ENCODE assay signal across 12 mouse cellular contexts in genomic region chr14:7850913-7851312, GRCm38 (mm10). TPM values are rescaled to one million over a fixed set of nuclear protein-coding genes. Genes with fewer than 3 reads are reported as not detected.
A peak's percentile ranks its signal among the peaks of the same experiment; 100 is the strongest.
DNase-seq lines count a peak whose midpoint lies in the region; ATAC-seq and TF ChIP-seq lines count a peak whose summit lies in the region.
"Had no signal": no experiment of that assay in that cellular context is flagged by ENCODE, and none has a peak within 500 bp of the region (broad histone marks: within the 10 kb centered on the region; RNA-seq: fewer than 3 reads in every experiment).

No protein-coding gene starts in this region.

- DNase-seq in heart, postnatal 14 days, result no peak
- no peak for DNase-seq in liver, adult 2 months (ENCODE audit: extremely low read depth, low read depth, low spot score)
- no peak for DNase-seq in limb, embryonic 10.5 days (ENCODE audit: low spot score)
- DNase-seq in gastrocnemius, postnatal 25 days, result no peak
- no peak for DNase-seq in adrenal gland, postnatal 25 days
- DNase-seq: thymus, adult 2 months had no signal

- WGBS in heart, embryonic 12.5 days, result 28% methylated on average over 3 of the region's 3 CpGs
- WGBS in liver, adult 2 months, result 72% methylated on average over 3 of the region's 3 CpGs
- WGBS in liver, embryonic 12.5 days (ENCODE audit: insufficient replicate concordance), result 23% methylated on average over 3 of the region's 3 CpGs
- WGBS in limb, embryonic 10.5 days, result 49% methylated on average over 3 of the region's 3 CpGs

- peaks cover 30% of the 10 kb centered on the region; the same call in 1 of the 2 replicates for H3K79me2 ChIP-seq in liver, adult 2 months (ENCODE audit: control insufficient read depth, insufficient read depth, low read length)

- peaks cover 79% of the 10 kb centered on the region for H3K4me1 ChIP-seq in heart, embryonic 12.5 days (replicated peaks)
- peaks cover 33% of the 10 kb centered on the region for H3K4me1 ChIP-seq in liver, adult 2 months (ENCODE audit: control insufficient read depth, insufficient read depth, low read length)
- peaks cover 49% of the 10 kb centered on the region for H3K4me1 ChIP-seq in liver, embryonic 12.5 days
- H3K4me1 ChIP-seq in bone marrow macrophage, adult 2 months (ENCODE audit: control insufficient read depth, insufficient read depth, low read length), result peaks cover 30% of the 10 kb centered on the region
- H3K4me1 ChIP-seq in limb, embryonic 10.5 days, result peaks cover 75% of the 10 kb centered on the region

- H3K9me3 ChIP-seq in heart, embryonic 12.5 days (replicated peaks), result no peaks in the 10 kb centered on the region
- no peaks in the 10 kb centered on the region for H3K9me3 ChIP-seq in liver, embryonic 12.5 days (replicated peaks)
- H3K9me3 ChIP-seq in limb, embryonic 10.5 days (replicated peaks), result no peaks in the 10 kb centered on the region
- H3K9me3 ChIP-seq: megakaryocyte, embryonic 14.5 days had no signal

- peak overlapping the region; percentile 82 for H3K27ac ChIP-seq in heart, embryonic 12.5 days (ENCODE audit: poor library complexity, severe bottlenecking)
- H3K27ac ChIP-seq in liver, adult 2 months (replicated peaks; ENCODE audit: insufficient read depth, low read depth, low read length), result peak overlapping the region; percentile 63
- no peak overlapping the region for H3K27ac ChIP-seq in liver, embryonic 12.5 days
- peak overlapping the region; percentile 46; the same call in 1 of the 2 replicates for H3K27ac ChIP-seq in bone marrow macrophage, adult 2 months (ENCODE audit: insufficient read depth, low read depth, low read length)
- H3K27ac ChIP-seq in limb, embryonic 10.5 days, result peak overlapping the region; percentile 72; the same call in 1 of the 2 replicates

- ATAC-seq in heart, embryonic 12.5 days (ENCODE audit: insufficient number of reproducible peaks, low FRiP score), result no peak
- ATAC-seq in liver, embryonic 12.5 days, result no peak

- peak overlapping the region; percentile 55; the same call in 1 of the 2 replicates for H3K9ac ChIP-seq in heart, embryonic 12.5 days
- peak overlapping the region; percentile 0; the same call in 1 of the 2 replicates for H3K9ac ChIP-seq in liver, adult 2 months (ENCODE audit: low read depth, low read length)
- H3K9ac ChIP-seq in liver, embryonic 12.5 days, result no peak overlapping the region

- H3K4me3 ChIP-seq in heart, embryonic 12.5 days, result no peak overlapping the region
- H3K4me3 ChIP-seq in liver, adult 2 months (ENCODE audit: insufficient read depth, low read depth, low read length), result no peak overlapping the region
- H3K4me3 ChIP-seq in liver, embryonic 12.5 days, result no peak overlapping the region
- no peak overlapping the region for H3K4me3 ChIP-seq in bone marrow macrophage, adult 2 months (ENCODE audit: insufficient read depth, low read length)
- H3K4me3 ChIP-seq in limb, embryonic 10.5 days, result no peak overlapping the region
- H3K4me3 ChIP-seq: megakaryocyte, embryonic 14.5 days had no signal

- H3K27me3 ChIP-seq in heart, embryonic 12.5 days (replicated peaks), result no peaks in the 10 kb centered on the region
- no peaks in the 10 kb centered on the region for H3K27me3 ChIP-seq in liver, adult 2 months (ENCODE audit: control insufficient read depth, insufficient read depth, low read length)
- no peaks in the 10 kb centered on the region for H3K27me3 ChIP-seq in liver, embryonic 12.5 days (replicated peaks)
- no peaks in the 10 kb centered on the region for H3K27me3 ChIP-seq in limb, embryonic 10.5 days (ENCODE audit: low read depth, poor library complexity, severe bottlenecking)

- peak overlapping the region; percentile 53; the same call in 1 of the 2 replicates for H3K4me2 ChIP-seq in heart, embryonic 12.5 days
- H3K4me2 ChIP-seq in liver, embryonic 12.5 days, result no peak overlapping the region

- no peak for TF ChIP-seq POLR2A in liver, adult 2 months (IDR thresholded peaks at IDR 0.05; ENCODE audit: extremely low read depth, insufficient read depth, low read length)
- no peak for TF ChIP-seq POLR2A in bone marrow macrophage, adult 2 months (IDR thresholded peaks at IDR 0.05; ENCODE audit: borderline replicate concordance, low read depth, low read length)

- intact Hi-C loops in heart, postnatal 14 days (cut with DNase I), result loop anchor here (2.0 kb wide), 1 partner anchor 16 kb away; no protein-coding TSS in a partner anchor

- no peak for TF ChIP-seq CTCF in liver, adult 2 months (IDR thresholded peaks at IDR 0.05; ENCODE audit: low read depth, low read length)
- no peak for TF ChIP-seq CTCF in bone marrow macrophage, adult 2 months (IDR thresholded peaks at IDR 0.05; ENCODE audit: low read depth, low read length)

- no peaks in the 10 kb centered on the region for H3K36me3 ChIP-seq in heart, embryonic 12.5 days
- 0 out of 2 replicates have a peak, but pooled peaks cover 2% of the 10 kb centered on the region for H3K36me3 ChIP-seq in liver, adult 2 months (ENCODE audit: control insufficient read depth, insufficient read depth, low read length)
- H3K36me3 ChIP-seq in liver, embryonic 12.5 days, result no peaks in the 10 kb centered on the region
- H3K36me3 ChIP-seq in limb, embryonic 10.5 days, result no peaks in the 10 kb centered on the region

RNA-seq across cellular contexts. Expression of gene Flnb, which starts 33.2 kb away (rescaled TPM):
- 15.1 and 28.3 TPM in 2 replicates for polyA plus RNA-seq in heart, embryonic 12.5 days (2016; fragmentation: Nextera tagmentation; extraction: Ambion mirVana)
- total RNA-seq in heart, postnatal 14 days (2021), result 10 to 100 TPM; 32.5 to 36.3 TPM
- 27.8 and 34.6 TPM in 2 replicates for total RNA-seq in liver, adult 2 months (2014; rRNA removed)
- polyA plus RNA-seq in liver, adult 2 months (2012; rRNA removed), result 10.6 and 15.9 TPM in 2 replicates
- 7.4 and 8.7 TPM in 2 replicates for polyA plus RNA-seq in liver, embryonic 12.5 days (2016; fragmentation: Nextera tagmentation; extraction: Ambion mirVana)
- polyA plus RNA-seq in bone marrow macrophage, adult 2 months (2012; ENCODE audit: insufficient read depth, insufficient read length, missing spikeins), result 4.8 and 6.5 TPM in 2 replicates
- 18.7 and 31.3 TPM in 2 replicates for polyA plus RNA-seq in limb, embryonic 10.5 days (2016; fragmentation: Nextera tagmentation; extraction: Ambion mirVana)
- total RNA-seq in gastrocnemius, postnatal 25 days (2021), result 10 to 100 TPM in 1 of 2 experiments, 1 to 10 TPM in 1; 9.2 to 11.6 TPM
- total RNA-seq in adrenal gland, postnatal 25 days (2021), result 44.3 and 47.9 TPM in 2 replicates

RNA-seq across cellular contexts. Expression of gene Gm26661, which starts 59.5 kb away (rescaled TPM):
- not detected in 2 replicates for polyA plus RNA-seq in heart, embryonic 12.5 days (2016; fragmentation: Nextera tagmentation; extraction: Ambion mirVana)
- not detected for total RNA-seq in heart, postnatal 14 days (2021)
- total RNA-seq in liver, adult 2 months (2014; rRNA removed), result not detected in 2 replicates
- not detected in 2 replicates for polyA plus RNA-seq in liver, adult 2 months (2012; rRNA removed)
- polyA plus RNA-seq in liver, embryonic 12.5 days (2016; fragmentation: Nextera tagmentation; extraction: Ambion mirVana), result not detected in 2 replicates
- polyA plus RNA-seq in bone marrow macrophage, adult 2 months (2012; ENCODE audit: insufficient read depth, insufficient read length, missing spikeins), result not detected in 2 replicates
- not detected in 2 replicates for polyA plus RNA-seq in limb, embryonic 10.5 days (2016; fragmentation: Nextera tagmentation; extraction: Ambion mirVana)
- not detected for total RNA-seq in gastrocnemius, postnatal 25 days (2021)
- total RNA-seq in adrenal gland, postnatal 25 days (2021), result not detected in 2 replicates
- total RNA-seq: left cerebral cortex, postnatal 14 days had no signal
- polyA plus RNA-seq: brain, embryonic 14.5 days; thymus, adult 2 months had no signal
